Mouse (Mus musculus): ENCODE measurements at regions not wholly inside any gene's neighbourhood (a gene's known extent, or its start where the extent isn't known, plus 50 kb on each side); places are given as distances from the start of the nearest gene placed in this dataset.

DNA sequence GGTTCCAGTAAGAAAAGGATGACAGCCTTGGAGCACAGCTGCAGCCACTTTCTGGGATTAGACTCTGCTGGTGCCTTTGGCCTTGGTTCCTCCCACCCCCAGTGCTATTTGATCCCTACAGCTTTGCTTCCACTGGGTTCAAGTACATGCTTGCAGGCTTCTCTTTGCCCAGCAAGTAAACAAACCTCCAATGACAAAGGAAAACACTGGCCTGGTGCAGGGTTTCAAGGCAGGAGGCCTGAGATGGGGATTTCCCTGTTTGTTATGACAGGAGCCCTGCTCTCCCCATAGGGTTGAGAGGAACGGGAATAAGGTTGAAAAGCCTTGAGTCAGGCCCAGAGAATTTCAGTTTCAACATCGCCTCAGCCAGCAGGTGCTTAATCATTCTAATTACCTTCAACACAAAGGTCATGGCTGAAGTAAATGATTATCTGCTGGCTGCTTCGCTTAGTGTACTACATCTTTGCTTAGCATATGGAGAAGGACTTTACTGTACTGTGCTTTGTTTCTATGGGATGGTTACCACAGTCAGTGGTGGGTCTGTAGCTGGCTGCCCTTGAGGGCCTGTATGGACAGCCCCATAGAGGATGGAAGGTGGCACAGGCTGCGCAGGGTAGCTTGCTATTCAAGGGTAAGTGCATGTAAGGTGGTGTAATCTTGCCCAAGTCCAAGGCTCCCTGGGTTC lies 142.2 kb upstream of the Serp2 start:
- no peak for TF ChIP-seq MAFK (IDR thresholded peaks at IDR 0.05; ENCODE audit: insufficient read depth, low read depth, low read length)
- TF ChIP-seq ZC3H11A (IDR thresholded peaks at IDR 0.05; ENCODE audit: borderline replicate concordance, low read depth, low read length) = no peak
- no peak for TF ChIP-seq ZNF384 (IDR thresholded peaks at IDR 0.05; ENCODE audit: low read depth, low read length)
- TF ChIP-seq HCFC1 (IDR thresholded peaks at IDR 0.05; ENCODE audit: borderline replicate concordance, insufficient read depth, low read length) = no peak
